Mouse (Mus musculus): ENCODE measurements at regions not wholly inside any gene's neighbourhood (a gene's known extent, or its start where the extent isn't known, plus 50 kb on each side); places are given as distances from the start of the nearest gene placed in this dataset.

GRCm38 (mm10) chr5:127129495-127129894 is 112.1 kb upstream of the Tmem132c start:
- ATAC-seq (ENCODE audit: insufficient read depth, low read depth) (no peak), DNase-seq (ENCODE audit: low spot score) (no peak)
- no peak overlapping the region for H3K4me2 ChIP-seq (ENCODE audit: low read depth, low read length)
- no peak overlapping the region for H3K9ac ChIP-seq (replicated peaks; ENCODE audit: low read depth, low read length)
- H3K9me3 ChIP-seq (replicated peaks; ENCODE audit: control insufficient read depth, low read length) = no peaks in the 10 kb centered on the region; the same call in 1 of the 2 replicates
- no peak overlapping the region for H3K27ac ChIP-seq (ENCODE audit: low read depth)
- H3K4me3 ChIP-seq (ENCODE audit: low read depth, low read length) = no peak overlapping the region
- TF ChIP-seq CTCF (IDR thresholded peaks at IDR 0.05; ENCODE audit: low read depth) (no peak), EP300 (IDR thresholded peaks at IDR 0.05; ENCODE audit: low read depth) (no peak)
- 66% methylated on average over 7 of the region's 7 CpGs for WGBS
- H3K4me1 ChIP-seq (ENCODE audit: control insufficient read depth, insufficient read depth) = no peaks in the 10 kb centered on the region
- no peaks in the 10 kb centered on the region for H3K27me3 ChIP-seq (ENCODE audit: control insufficient read depth, insufficient read depth, low read length)
- no peaks in the 10 kb centered on the region for H3K36me3 ChIP-seq (replicated peaks; ENCODE audit: control insufficient read depth, insufficient read depth, low read length)

GRCm38 (mm10) chr5:127134441-127134840 is 107.2 kb upstream of the Tmem132c start:
- Histone ChIP-seq H3K9me3 (replicated peaks; ENCODE audit: control insufficient read depth, low read length) (no peaks in the 10 kb centered on the region; the same call in 1 of the 2 replicates), H3K9ac (replicated peaks; ENCODE audit: low read depth, low read length) (no peak overlapping the region), H3K4me1 (ENCODE audit: control insufficient read depth, insufficient read depth) (no peaks in the 10 kb centered on the region), H3K27me3 (ENCODE audit: control insufficient read depth, insufficient read depth, low read length) (no peaks in the 10 kb centered on the region), H3K4me3 (ENCODE audit: low read depth, low read length) (no peak overlapping the region), H3K36me3 (replicated peaks; ENCODE audit: control insufficient read depth, insufficient read depth, low read length) (no peaks in the 10 kb centered on the region), H3K27ac (ENCODE audit: low read depth) (no peak overlapping the region), H3K4me2 (ENCODE audit: low read depth, low read length) (no peak overlapping the region)
- TF ChIP-seq EP300 (IDR thresholded peaks at IDR 0.05; ENCODE audit: low read depth) (no peak), CTCF (IDR thresholded peaks at IDR 0.05; ENCODE audit: low read depth) (no peak)
- DNase-seq (ENCODE audit: low spot score) (no peak), ATAC-seq (ENCODE audit: insufficient read depth, low read depth) (no peak)
- 73% methylated on average over 6 of the region's 6 CpGs for WGBS

GRCm38 (mm10) chr5:127140651-127141050 is 101.0 kb upstream of the Tmem132c start:
- ATAC-seq (ENCODE audit: insufficient read depth, low read depth) (no peak), DNase-seq (ENCODE audit: low spot score) (no peak)
- H3K27me3 ChIP-seq (ENCODE audit: control insufficient read depth, insufficient read depth, low read length) = no peaks in the 10 kb centered on the region
- H3K27ac ChIP-seq (ENCODE audit: low read depth) = no peak overlapping the region
- no peaks in the 10 kb centered on the region for H3K36me3 ChIP-seq (replicated peaks; ENCODE audit: control insufficient read depth, insufficient read depth, low read length)
- H3K9me3 ChIP-seq (replicated peaks; ENCODE audit: control insufficient read depth, low read length) = no peaks in the 10 kb centered on the region
- no peak overlapping the region for H3K9ac ChIP-seq (replicated peaks; ENCODE audit: low read depth, low read length)
- no peaks in the 10 kb centered on the region for H3K4me1 ChIP-seq (ENCODE audit: control insufficient read depth, insufficient read depth)
- H3K4me3 ChIP-seq (ENCODE audit: low read depth, low read length) = no peak overlapping the region
- no peak overlapping the region for H3K4me2 ChIP-seq (ENCODE audit: low read depth, low read length)
- TF ChIP-seq EP300 (IDR thresholded peaks at IDR 0.05; ENCODE audit: low read depth) (no peak), CTCF (IDR thresholded peaks at IDR 0.05; ENCODE audit: low read depth) (no peak)
- 40% methylated on average over 2 of the region's 2 CpGs for WGBS

GRCm38 (mm10) chr5:127160292-127160691 is 81.3 kb upstream of the Tmem132c start:
- Histone ChIP-seq H3K36me3 (replicated peaks; ENCODE audit: control insufficient read depth, insufficient read depth, low read length) (no peaks in the 10 kb centered on the region), H3K4me2 (ENCODE audit: low read depth, low read length) (no peak overlapping the region), H3K27me3 (ENCODE audit: control insufficient read depth, insufficient read depth, low read length) (no peaks in the 10 kb centered on the region), H3K27ac (ENCODE audit: low read depth) (no peak overlapping the region), H3K4me3 (ENCODE audit: low read depth, low read length) (no peak overlapping the region), H3K4me1 (ENCODE audit: control insufficient read depth, insufficient read depth) (no peaks in the 10 kb centered on the region), H3K9me3 (replicated peaks; ENCODE audit: control insufficient read depth, low read length) (no peaks in the 10 kb centered on the region), H3K9ac (replicated peaks; ENCODE audit: low read depth, low read length) (no peak overlapping the region)
- ATAC-seq (ENCODE audit: insufficient read depth, low read depth) = no peak
- DNase-seq (ENCODE audit: low spot score) = no peak
- TF ChIP-seq EP300 (IDR thresholded peaks at IDR 0.05; ENCODE audit: low read depth) = no peak
- peak; percentile 53 for TF ChIP-seq CTCF (IDR thresholded peaks at IDR 0.05; ENCODE audit: low read depth)
- 30% methylated on average over 3 of the region's 3 CpGs for WGBS

GRCm38 (mm10) chr5:127163376-127163775 is 78.2 kb upstream of the Tmem132c start:
- Histone ChIP-seq H3K9me3 (replicated peaks; ENCODE audit: control insufficient read depth, low read length) (no peaks in the 10 kb centered on the region), H3K27me3 (ENCODE audit: control insufficient read depth, insufficient read depth, low read length) (no peaks in the 10 kb centered on the region), H3K4me3 (ENCODE audit: low read depth, low read length) (no peak overlapping the region), H3K4me1 (ENCODE audit: control insufficient read depth, insufficient read depth) (no peaks in the 10 kb centered on the region), H3K4me2 (ENCODE audit: low read depth, low read length) (peak overlapping the region; percentile 26; the same call in 1 of the 2 replicates), H3K27ac (ENCODE audit: low read depth) (no peak overlapping the region), H3K9ac (replicated peaks; ENCODE audit: low read depth, low read length) (no peak overlapping the region), H3K36me3 (replicated peaks; ENCODE audit: control insufficient read depth, insufficient read depth, low read length) (no peaks in the 10 kb centered on the region)
- TF ChIP-seq EP300 (IDR thresholded peaks at IDR 0.05; ENCODE audit: low read depth) = no peak
- no peak for TF ChIP-seq CTCF (IDR thresholded peaks at IDR 0.05; ENCODE audit: low read depth)
- 37% methylated on average over 6 of the region's 6 CpGs for WGBS
- ATAC-seq (ENCODE audit: insufficient read depth, low read depth) = no peak
- DNase-seq (ENCODE audit: low spot score) = peak; percentile 17

GRCm38 (mm10) chr5:127189021-127189420 is 52.6 kb upstream of the Tmem132c start:
- Histone ChIP-seq H3K36me3 (replicated peaks; ENCODE audit: control insufficient read depth, insufficient read depth, low read length) (no peaks in the 10 kb centered on the region), H3K27ac (ENCODE audit: low read depth) (no peak overlapping the region), H3K4me3 (ENCODE audit: low read depth, low read length) (no peak overlapping the region), H3K27me3 (ENCODE audit: control insufficient read depth, insufficient read depth, low read length) (no peaks in the 10 kb centered on the region), H3K9me3 (replicated peaks; ENCODE audit: control insufficient read depth, low read length) (peaks cover 3% of the 10 kb centered on the region), H3K4me1 (ENCODE audit: control insufficient read depth, insufficient read depth) (no peaks in the 10 kb centered on the region), H3K4me2 (ENCODE audit: low read depth, low read length) (no peak overlapping the region), H3K9ac (replicated peaks; ENCODE audit: low read depth, low read length) (no peak overlapping the region)
- ATAC-seq (ENCODE audit: insufficient read depth, low read depth) (no peak), DNase-seq (ENCODE audit: low spot score) (no peak)
- WGBS = 77% methylated on average over 4 of the region's 4 CpGs
- TF ChIP-seq CTCF (IDR thresholded peaks at IDR 0.05; ENCODE audit: low read depth) = no peak
- TF ChIP-seq EP300 (IDR thresholded peaks at IDR 0.05; ENCODE audit: low read depth) = no peak

All from heart, postnatal 0 days (tissue).